Mouse (Mus musculus) cortical plate, adult 2 months (tissue): ENCODE results near the gene Nrip2. TPM values are rescaled to one million over a fixed set of nuclear protein-coding genes. Genes with fewer than 3 reads are reported as not detected.

Experiments
- H3K27ac ChIP-seq: fragments of 200-500 bp; 2 replicates; pipeline ENCODE4 v1.5.1; 2012; ENCODE audit warnings: low read length, control low read depth, inconsistent platforms; ENCODE audit not compliant: insufficient read depth
- H3K4me1 ChIP-seq: fragments of 200-500 bp; 2 replicates; pipeline ENCODE4 v1.6.1; 2011; ENCODE audit warnings: low read length; ENCODE audit not compliant: control insufficient read depth, insufficient read depth
- H3K4me3 ChIP-seq: fragments of 200-500 bp; 2 replicates; pipeline ENCODE4 v1.5.1; 2011; ENCODE audit warnings: mild to moderate bottlenecking, low read length, control low read depth; ENCODE audit not compliant: insufficient read depth
- CTCF ChIP-seq: fragments of 200-500 bp; IDR thresholded peaks from 2 replicates; pipeline ENCODE4 v1.5.1; 2011; ENCODE audit warnings: mild to moderate bottlenecking, control low read depth, low read length; ENCODE audit not compliant: insufficient read depth; ENCODE audit errors: extremely low read depth
- POLR2A ChIP-seq: fragments of 200-500 bp; IDR thresholded peaks from 2 replicates; pipeline ENCODE4 v1.6.1; 2011; ENCODE audit warnings: mild to moderate bottlenecking, low read length, control low read depth; ENCODE audit not compliant: insufficient read depth; ENCODE audit errors: extremely low read depth
- polyA plus RNA-seq: library from polyadenylated mRNA; depleted of rRNA; stranded (reverse); fragments of >200 nt; gene quantifications from 2 replicates; pipeline ENCODE4 v1.2.3, GENCODE M21; 2012

Gene Nrip2
- polyA plus RNA-seq, 1 experiment = 16.1 TPM

DNA sequence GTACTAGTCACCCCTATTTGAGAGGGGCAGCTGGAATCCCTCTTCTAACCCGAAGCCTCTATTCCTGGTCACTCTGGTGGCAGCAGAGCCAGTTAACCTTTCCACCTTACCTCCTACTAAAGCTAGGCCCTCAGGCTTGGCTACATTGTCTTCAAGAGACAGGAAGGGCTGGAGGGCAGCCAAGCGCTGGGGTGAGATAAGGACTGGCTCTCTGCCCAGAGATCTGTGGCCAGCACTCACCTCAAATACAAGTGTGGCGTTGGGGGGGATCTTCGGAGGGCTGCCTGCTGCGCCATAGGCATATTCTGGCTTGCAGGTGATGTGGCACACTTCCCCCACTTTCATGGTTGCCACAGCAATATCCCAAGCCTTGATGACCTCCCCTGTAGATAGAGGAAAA lies 36.4 kb downstream of the Nrip2 start:
- H3K4me1 ChIP-seq = no peaks in the 10 kb centered on the region; the same call in 1 of the 2 replicates
- H3K4me3 ChIP-seq = no peak overlapping the region
- H3K27ac ChIP-seq = no peak overlapping the region
- TF ChIP-seq POLR2A (no peak), CTCF (no peak)

DNA sequence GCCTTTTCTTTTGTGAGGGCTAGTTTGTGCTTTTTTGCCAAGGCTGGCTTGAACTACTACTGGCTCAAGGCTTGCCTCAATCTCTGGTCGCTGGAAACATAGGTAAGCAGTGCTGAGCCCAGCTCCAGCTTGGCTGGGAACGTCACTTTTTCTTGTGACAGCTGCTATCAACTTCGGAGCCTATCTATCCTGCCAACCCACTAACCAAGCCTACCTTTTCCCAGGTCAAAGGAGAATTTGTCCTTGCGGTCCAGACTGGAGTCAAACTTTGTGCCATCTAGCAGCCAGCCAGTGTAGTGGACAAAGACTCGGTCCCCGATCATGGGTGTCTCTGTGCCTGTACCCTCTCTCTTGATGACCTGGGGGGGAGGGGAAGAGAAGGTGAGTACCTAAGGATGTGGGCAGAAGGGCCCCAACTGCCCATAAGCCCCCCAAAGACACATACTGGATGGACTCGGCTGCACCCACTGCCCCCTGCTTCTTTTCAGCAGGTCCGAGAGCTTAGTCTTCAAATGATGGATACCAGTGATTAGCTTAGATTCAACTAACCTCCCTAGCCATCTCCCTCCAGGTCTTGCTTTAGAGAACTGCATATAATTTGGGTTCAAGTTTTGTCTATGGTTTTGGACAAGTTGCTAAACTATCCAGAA lies 37.4 kb downstream of the Nrip2 start:
- Histone ChIP-seq H3K4me3 (no peak overlapping the region; the same call in 1 of the 2 replicates), H3K27ac (no peak overlapping the region), H3K4me1 (no peaks in the 10 kb centered on the region; the same call in 1 of the 2 replicates)
- TF ChIP-seq POLR2A (no peak), CTCF (no peak)

DNA sequence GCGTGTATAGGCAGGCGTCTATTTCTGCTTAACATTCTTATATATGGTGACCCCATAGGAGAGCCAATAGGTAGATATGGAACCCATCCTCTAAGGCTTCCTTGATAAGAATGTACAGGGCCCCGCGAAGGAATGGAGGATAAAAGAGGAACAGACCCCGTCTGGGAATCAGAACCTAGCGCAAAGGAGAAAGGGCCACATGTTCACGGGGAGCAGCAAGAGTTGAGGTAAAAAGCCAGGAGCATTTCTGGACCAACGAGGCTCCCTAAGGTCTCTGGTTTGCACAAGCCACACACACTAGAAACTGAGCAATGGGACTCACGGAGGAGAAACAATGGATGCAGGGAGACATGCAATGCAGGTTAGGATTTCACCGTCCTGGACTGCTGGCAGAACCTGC lies 38.2 kb downstream of the Nrip2 start:
- H3K4me3 ChIP-seq = peak overlapping the region; percentile 88
- H3K4me1 ChIP-seq = no peaks in the 10 kb centered on the region; the same call in 1 of the 2 replicates
- TF ChIP-seq POLR2A = no peak
- TF ChIP-seq CTCF = no peak
- no peak overlapping the region for H3K27ac ChIP-seq

DNA sequence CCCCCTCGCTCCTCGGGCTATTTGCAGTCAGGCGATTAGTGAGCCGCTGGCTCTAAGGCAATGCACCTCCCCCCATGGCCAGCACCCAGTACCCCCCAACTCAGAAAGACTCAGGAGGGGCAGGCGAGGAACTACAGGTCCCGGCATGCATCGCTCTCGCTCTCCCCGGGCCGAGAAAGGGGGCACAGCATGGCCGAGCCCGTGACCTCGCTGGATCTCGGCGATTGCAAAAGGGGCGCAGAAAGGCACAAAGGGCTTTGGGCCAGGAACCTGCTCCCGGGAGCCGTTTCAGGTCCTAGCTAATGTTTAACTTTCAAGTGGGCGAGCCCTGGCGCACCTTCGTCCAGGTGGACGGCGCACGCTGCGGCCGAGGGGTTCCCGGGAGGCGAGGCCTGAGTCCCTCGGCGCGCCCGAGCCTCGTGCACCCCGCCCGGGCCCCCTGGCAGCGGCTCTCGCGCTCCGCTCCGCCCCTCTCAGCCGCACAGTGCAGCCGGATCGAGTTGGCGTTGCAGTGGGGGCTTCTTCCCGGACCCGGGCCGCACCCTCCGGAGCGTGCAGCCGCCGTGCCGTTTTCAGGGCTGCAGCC lies 38.7 kb downstream of the Nrip2 start:
- TF ChIP-seq CTCF = no peak
- TF ChIP-seq POLR2A = no peak
- H3K27ac ChIP-seq = peak overlapping the region; percentile 79
- H3K4me1 ChIP-seq = no peaks in the 10 kb centered on the region; the same call in 1 of the 2 replicates
- H3K4me3 ChIP-seq = peak overlapping the region; percentile 88

DNA sequence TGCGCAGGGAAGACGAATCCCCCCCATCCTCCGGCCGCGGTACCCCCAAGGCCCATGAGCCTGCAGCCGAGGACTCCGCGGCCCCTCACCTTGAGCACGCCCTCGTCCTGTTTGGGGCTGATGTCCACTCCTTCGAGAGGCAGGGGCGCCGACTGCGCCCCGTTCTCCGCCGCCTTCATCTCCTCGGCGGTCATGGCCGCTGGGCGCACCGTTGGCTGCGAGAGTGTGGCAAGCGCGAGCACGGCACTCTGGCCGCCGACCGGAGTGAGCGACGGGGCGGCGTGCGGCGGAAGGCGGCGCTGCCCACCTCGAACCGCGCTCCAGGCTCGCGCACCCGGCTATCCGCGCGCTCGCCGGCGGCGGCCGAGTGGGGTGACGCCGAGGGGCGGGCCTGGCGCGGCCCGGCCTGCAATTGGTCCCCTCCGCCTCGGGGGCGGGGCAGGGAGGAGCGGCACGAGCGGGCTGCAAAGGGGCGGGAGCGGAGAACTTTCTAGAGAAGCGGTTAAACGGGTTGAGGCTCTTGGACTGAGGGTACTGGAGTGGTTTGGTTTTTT lies 39.3 kb downstream of the Nrip2 start, which contains the start of gene Fkbp4:
Gene Fkbp4, minus strand, starts transcription at position 361 of the 554 bp plus-strand sequence.
- Histone ChIP-seq H3K4me1 (no peaks in the 10 kb centered on the region; the same call in 1 of the 2 replicates), H3K27ac (peak within 1 kb of the TSS; percentile 79), H3K4me3 (peak within 1 kb of the TSS; percentile 88)
- TF ChIP-seq CTCF = no peak
- peak; percentile 67; the same call in 1 of the 2 replicates for TF ChIP-seq POLR2A

DNA sequence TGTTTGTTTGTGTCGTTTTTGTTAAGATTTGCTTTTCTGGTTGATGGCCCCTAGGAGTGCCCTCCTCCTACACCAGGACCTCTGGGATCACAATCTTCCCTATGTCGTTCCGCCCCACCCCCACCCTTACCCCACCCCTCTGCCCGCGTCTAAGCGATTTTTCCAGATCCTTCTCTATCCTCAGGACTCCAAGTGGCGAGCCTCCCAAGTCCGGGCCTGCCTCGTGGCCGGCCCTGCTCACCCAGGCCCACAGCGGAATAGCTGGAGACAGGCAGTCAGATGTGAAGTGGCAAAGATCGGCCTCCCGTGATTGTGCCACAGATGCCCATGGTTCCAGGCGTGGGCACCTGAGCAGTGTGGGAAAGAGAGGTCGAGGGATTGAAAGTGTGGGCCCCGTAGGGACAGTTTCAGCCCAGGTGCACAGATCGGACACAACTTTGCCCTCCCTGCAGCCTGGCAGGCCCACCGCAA lies 39.8 kb downstream of the Nrip2 start:
- TF ChIP-seq CTCF (no peak), POLR2A (no peak)
- Histone ChIP-seq H3K4me1 (no peaks in the 10 kb centered on the region; the same call in 1 of the 2 replicates), H3K27ac (no peak overlapping the region), H3K4me3 (peak overlapping the region; percentile 88)

DNA sequence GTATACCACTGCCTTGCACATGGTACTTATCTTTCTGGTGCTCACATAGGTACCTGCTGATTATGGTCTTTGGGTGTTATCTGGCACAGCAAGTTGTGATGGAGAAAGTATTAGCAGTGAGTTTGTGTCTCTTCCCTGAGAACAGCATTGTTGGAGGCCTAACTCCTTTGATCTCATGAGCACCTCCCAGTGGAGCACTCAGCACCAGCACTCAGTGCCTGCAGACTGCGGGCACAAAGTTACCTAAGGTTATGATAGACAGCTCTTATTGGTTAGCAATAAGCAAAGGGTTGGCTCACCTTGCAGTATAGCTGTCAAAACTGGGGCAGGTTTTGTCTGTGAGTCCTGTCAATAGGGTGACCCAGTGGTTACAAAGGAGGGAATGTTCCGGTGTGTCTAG lies 41.1 kb downstream of the Nrip2 start:
- H3K4me1 ChIP-seq = no peaks in the 10 kb centered on the region; the same call in 1 of the 2 replicates
- TF ChIP-seq POLR2A (no peak), CTCF (no peak)
- no peak overlapping the region for H3K4me3 ChIP-seq
- no peak overlapping the region for H3K27ac ChIP-seq

DNA sequence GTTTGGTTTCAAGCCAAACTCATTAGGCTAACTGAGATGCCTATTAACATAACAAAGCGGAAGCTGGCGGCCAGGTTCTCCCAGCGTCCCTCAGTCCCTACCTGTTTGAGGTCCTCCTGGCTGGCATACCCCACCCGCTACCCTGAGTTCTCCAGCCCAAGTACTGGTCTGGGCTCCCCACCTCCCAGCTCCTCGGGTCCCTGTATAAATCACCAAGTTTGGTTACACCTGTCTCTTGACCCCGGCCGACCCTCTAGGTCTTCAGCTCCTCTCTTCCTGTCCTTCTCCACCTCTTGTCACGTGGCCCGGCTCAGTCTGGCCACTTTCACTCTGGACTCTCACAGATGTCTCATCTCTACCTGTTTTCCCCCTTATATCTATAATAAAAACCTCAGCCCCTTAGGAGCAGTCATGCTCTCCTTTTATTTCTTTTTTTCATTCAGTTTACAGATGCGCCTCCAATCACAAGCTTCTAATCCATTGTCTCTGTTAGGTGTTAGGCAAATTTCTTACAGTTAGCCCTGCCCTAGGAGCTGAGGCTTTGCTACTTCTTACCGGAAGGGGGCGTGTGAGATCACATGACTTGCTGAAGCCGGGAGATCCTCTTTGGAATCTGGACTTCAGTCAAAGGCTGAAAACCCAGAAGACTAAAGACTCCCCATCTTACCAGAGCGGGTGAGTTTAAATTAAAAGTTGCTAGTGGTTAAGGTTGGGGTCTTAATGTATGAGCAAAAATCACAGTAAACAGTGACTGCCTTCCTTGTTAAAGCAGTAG lies 46.9 kb downstream of the Nrip2 start:
- H3K4me3 ChIP-seq = no peak overlapping the region
- no peak overlapping the region for H3K27ac ChIP-seq
- no peaks in the 10 kb centered on the region for H3K4me1 ChIP-seq
- TF ChIP-seq CTCF (peak; percentile 70), POLR2A (no peak)

DNA sequence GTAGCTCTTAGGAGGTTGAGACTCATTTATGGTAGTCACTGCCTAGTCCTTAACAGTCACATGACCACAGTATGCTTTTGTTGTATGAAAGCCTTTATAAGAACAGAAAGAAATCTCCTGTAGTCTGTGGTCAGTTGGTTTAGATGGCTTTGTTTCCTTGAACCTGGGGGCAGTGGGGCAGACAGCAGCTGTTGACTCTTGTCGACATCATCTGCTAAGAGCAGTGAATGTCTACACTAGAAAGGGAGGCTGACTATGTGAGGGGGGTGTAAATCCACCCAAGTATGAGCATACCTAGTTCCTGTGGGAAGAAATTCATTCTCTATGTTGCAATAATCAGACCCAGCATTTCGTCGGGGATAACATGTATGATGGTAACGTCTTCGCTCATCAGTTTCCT lies 48.0 kb downstream of the Nrip2 start:
- H3K4me3 ChIP-seq = no peak overlapping the region

More for the DNA sequence above, 48.0 kb downstream of the Nrip2 start:
- no peak overlapping the region for H3K27ac ChIP-seq
- TF ChIP-seq POLR2A = no peak
- TF ChIP-seq CTCF = no peak
- H3K4me1 ChIP-seq = no peaks in the 10 kb centered on the region
